Mouse (Mus musculus) lung, embryonic 14.5 days (tissue): Measurements from ENCODE around the gene Bpifa5. TPM values are rescaled to one million over a fixed set of nuclear protein-coding genes. Genes with fewer than 3 reads are reported as not detected.

Source experiments
- ATAC-seq: fragments of 200-750 bp; cut with Nextera tagmentation; 2 replicates; pipeline ENCODE4 v1.8.0; 2017; ENCODE audit warnings: mild to moderate bottlenecking, moderate TSS enrichment, moderate library complexity; ENCODE audit not compliant: insufficient read depth
- DNase-seq: peaks from one replicate; pipeline ENCODE4 v3.0.0-alpha.2; 2015
- H3K27ac ChIP-seq: fragments of 300-500 bp; sonication (generic); 2 replicates; pipeline ENCODE4 v1.5.1; 2014; ENCODE audit warnings: low read depth, mild to moderate bottlenecking, moderate library complexity
- H3K27me3 ChIP-seq: fragments of 300-500 bp; sonication (generic); 2 replicates; pipeline ENCODE4 v1.6.1; 2014; ENCODE audit warnings: low read length, control low read depth; ENCODE audit not compliant: insufficient read depth
- H3K36me3 ChIP-seq: fragments of 300-500 bp; sonication (generic); 2 replicates; pipeline ENCODE4 v1.6.1; 2014; ENCODE audit warnings: control low read depth; ENCODE audit not compliant: insufficient read depth
- H3K4me1 ChIP-seq: fragments of 300-500 bp; sonication (generic); 2 replicates; pipeline ENCODE4 v1.6.1; 2014; ENCODE audit warnings: antibody characterized with exemption, control low read depth; ENCODE audit not compliant: insufficient read depth
- H3K4me2 ChIP-seq: fragments of 300-500 bp; sonication (generic); 2 replicates; pipeline ENCODE4 v1.6.1; 2014; ENCODE audit warnings: mild to moderate bottlenecking
- H3K4me3 ChIP-seq: fragments of 300-500 bp; sonication (generic); 2 replicates; pipeline ENCODE4 v1.5.1; 2014; ENCODE audit warnings: low read depth, low read length
- H3K9ac ChIP-seq: fragments of 300-500 bp; sonication (generic); 2 replicates; pipeline ENCODE4 v1.6.1; 2014
- H3K9me3 ChIP-seq: fragments of 300-500 bp; sonication (generic); 2 replicates; pipeline ENCODE4 v1.6.1; 2016; ENCODE audit warnings: low read depth, low read length, control low read depth
- CTCF ChIP-seq: IDR thresholded peaks from 2 replicates; pipeline ENCODE4 v1.5.1; 2016; ENCODE audit warnings: antibody characterized with exemption, low read depth
- WGBS: fragments of 180-500 bp; shearing (Covaris S2); extraction: QIAGEN DNeasy Blood & Tissue Kit; methylation state at CpG from one replicate; pipeline ENCODE4 v1.1.7; 2014; 5-methylcytosine and 5-hydroxymethylcytosine counted together
- polyA plus RNA-seq: library from polyadenylated mRNA; unstranded; fragments of >200 nt; fragmentation: Nextera tagmentation; extraction: Ambion mirVana; gene quantifications from 2 replicates; pipeline ENCODE4 v1.2.1, GENCODE M21; 2014

Gene Bpifa5
- polyA plus RNA-seq, 1 experiment from 2014 or later = not detected

- Histone ChIP-seq H3K27ac (no peak overlapping the region), H3K27me3 (no peaks in the 10 kb centered on the region), H3K4me2 (no peak overlapping the region), H3K9me3 (no peaks in the 10 kb centered on the region), H3K9ac (no peak overlapping the region), H3K4me1 (no peaks in the 10 kb centered on the region), H3K4me3 (no peak overlapping the region), H3K36me3 (no peaks in the 10 kb centered on the region)
- no peak for TF ChIP-seq CTCF
- 55% methylated on average over 7 of the region's 7 CpGs for WGBS
- ATAC-seq (no peak), DNase-seq (no peak)
Measured at GRCm38 (mm10) chr2:154189877-154190434, 27.5 kb downstream of the Bpifa5 start.

- Histone ChIP-seq H3K4me1 (no peaks in the 10 kb centered on the region), H3K9me3 (no peaks in the 10 kb centered on the region), H3K27ac (no peak within 1 kb of the TSS), H3K36me3 (no peaks in the 10 kb centered on the region), H3K27me3 (no peaks in the 10 kb centered on the region), H3K9ac (no peak within 1 kb of the TSS), H3K4me2 (no peak within 1 kb of the TSS), H3K4me3 (no peak within 1 kb of the TSS)
- DNase-seq (no peak), ATAC-seq (no peak)
- WGBS = 74% methylated on average over 11 of the region's 11 CpGs
- TF ChIP-seq CTCF = peak; percentile 32; the same call in 1 of the 2 replicates
Measured at GRCm38 (mm10) chr2:154190546-154191258, 28.3 kb downstream of the Bpifa5 start, which contains the start of gene Bpifb1. Gene Bpifb1 (plus strand): TSS chr2:154190818.

GRCm38 (mm10) chr2:154192141-154192540 lies 29.7 kb downstream of the Bpifa5 start:
- Histone ChIP-seq H3K27me3 (no peaks in the 10 kb centered on the region), H3K9me3 (no peaks in the 10 kb centered on the region), H3K4me1 (no peaks in the 10 kb centered on the region), H3K9ac (no peak overlapping the region), H3K4me3 (no peak overlapping the region), H3K36me3 (no peaks in the 10 kb centered on the region), H3K4me2 (no peak overlapping the region), H3K27ac (no peak overlapping the region)
- WGBS = 73% methylated on average over 2 of the region's 2 CpGs
- DNase-seq (no peak), ATAC-seq (no peak)
- TF ChIP-seq CTCF = no peak

- DNase-seq (no peak), ATAC-seq (no peak)
- Histone ChIP-seq H3K4me1 (no peaks in the 10 kb centered on the region), H3K4me3 (no peak overlapping the region), H3K9me3 (no peaks in the 10 kb centered on the region), H3K9ac (no peak overlapping the region), H3K36me3 (no peaks in the 10 kb centered on the region), H3K27me3 (no peaks in the 10 kb centered on the region), H3K27ac (no peak overlapping the region), H3K4me2 (no peak overlapping the region)
- no peak for TF ChIP-seq CTCF
- 83% methylated on average over 4 of the region's 4 CpGs for WGBS
Measured at GRCm38 (mm10) chr2:154193071-154193470, 30.7 kb downstream of the Bpifa5 start.

- Histone ChIP-seq H3K4me3 (no peak overlapping the region), H3K9me3 (no peaks in the 10 kb centered on the region), H3K27ac (no peak overlapping the region), H3K4me1 (no peaks in the 10 kb centered on the region), H3K27me3 (no peaks in the 10 kb centered on the region), H3K4me2 (no peak overlapping the region), H3K36me3 (no peaks in the 10 kb centered on the region), H3K9ac (no peak overlapping the region)
- 53% methylated on average over 5 of the region's 5 CpGs for WGBS
- ATAC-seq = no peak
- no peak for TF ChIP-seq CTCF
- no peak for DNase-seq
Measured at GRCm38 (mm10) chr2:154193994-154194504, 31.6 kb downstream of the Bpifa5 start.

GRCm38 (mm10) chr2:154197036-154197435 lies 34.6 kb downstream of the Bpifa5 start:
- DNase-seq (no peak), ATAC-seq (no peak)
- no peak overlapping the region for H3K4me3 ChIP-seq
- no peaks in the 10 kb centered on the region for H3K27me3 ChIP-seq
- TF ChIP-seq CTCF = no peak
- H3K27ac ChIP-seq = no peak overlapping the region
- WGBS = 87% methylated on average over 9 of the region's 9 CpGs
- H3K9ac ChIP-seq = no peak overlapping the region
- no peaks in the 10 kb centered on the region for H3K36me3 ChIP-seq
- no peak overlapping the region for H3K4me2 ChIP-seq
- H3K9me3 ChIP-seq = no peaks in the 10 kb centered on the region
- H3K4me1 ChIP-seq = no peaks in the 10 kb centered on the region

- Histone ChIP-seq H3K27ac (no peak overlapping the region), H3K4me2 (no peak overlapping the region), H3K4me1 (no peaks in the 10 kb centered on the region), H3K4me3 (no peak overlapping the region), H3K9ac (no peak overlapping the region), H3K36me3 (no peaks in the 10 kb centered on the region), H3K27me3 (no peaks in the 10 kb centered on the region), H3K9me3 (no peaks in the 10 kb centered on the region)
- DNase-seq (no peak), ATAC-seq (no peak)
- no peak for TF ChIP-seq CTCF
- WGBS = 81% methylated on average over 4 of the region's 4 CpGs
Measured at GRCm38 (mm10) chr2:154204630-154205029, 42.2 kb downstream of the Bpifa5 start.
